Mouse (Mus musculus) CH12F3 (cell line): ENCODE measurements around the gene Gm45194.

ENCODE experiments used
- in situ Hi-C: fragments of 300-500 bp; cut with MboI; formaldehyde crosslinking; loops from 2 replicates; pipeline ENCODE4 v1.14.3; 2020; ENCODE audit warnings: low sequenced_read_pairs

Gene Gm45194

GRCm38 (mm10) chrX:111891089-111891488 is at the start of gene Gm45194:
Gene Gm45194, plus strand, starts transcription at chrX:111891389.
- in situ Hi-C loops = no loop called here

GRCm38 (mm10) chrX:111855878-111856277 is 35.3 kb upstream of the Gm45194 start:
- in situ Hi-C loops = no loop called here

GRCm38 (mm10) chrX:111881251-111881650 is 9.9 kb upstream of the Gm45194 start:
- in situ Hi-C loops = no loop called here

- in situ Hi-C loops = no loop called here
These were observed 3.3 kb downstream of the Gm45194 start for GRCm38 (mm10) chrX:111894321-111895050.

GRCm38 (mm10) chrX:111895084-111895779 is 4.0 kb downstream of the Gm45194 start:
- in situ Hi-C loops = no loop called here

- in situ Hi-C loops = no loop called here
These were observed 26.2 kb downstream of the Gm45194 start for GRCm38 (mm10) chrX:111917422-111917821.

GRCm38 (mm10) chrX:111960909-111961308 is 69.7 kb downstream of the Gm45194 start:
- in situ Hi-C loops = no loop called here

- in situ Hi-C loops = no loop called here
These were observed 108.5 kb downstream of the Gm45194 start for GRCm38 (mm10) chrX:111999661-112000060.

- in situ Hi-C loops = no loop called here
These were observed 119.5 kb downstream of the Gm45194 start, which contains the start of gene Tex16 for GRCm38 (mm10) chrX:112010707-112011106. Gene Tex16, plus strand, starts transcription at chrX:112011007.

GRCm38 (mm10) chrX:112238749-112239148 is 347.6 kb downstream of the Gm45194 start, which contains the start of gene 4933403O08Rik:
Gene 4933403O08Rik, plus strand, starts transcription at chrX:112239049.
- in situ Hi-C loops = no loop called here

- in situ Hi-C loops = no loop called here
These were observed 351.7 kb downstream of the Gm45194 start for GRCm38 (mm10) chrX:112242916-112243315.

GRCm38 (mm10) chrX:112255513-112255912 is 364.3 kb downstream of the Gm45194 start:
- in situ Hi-C loops = no loop called here

GRCm38 (mm10) chrX:112273550-112273949 is 382.4 kb downstream of the Gm45194 start:
- in situ Hi-C loops = no loop called here
